Mouse (Mus musculus) heart, embryonic 16.5 days (tissue): Measurements from ENCODE around the gene Pnpla1. TPM values are rescaled to one million over a fixed set of nuclear protein-coding genes. Genes with fewer than 3 reads are reported as not detected.
A peak's percentile ranks its signal among the peaks of the same experiment; 100 is the strongest.
"Not testable (repeated sequence)": the region's sequence is repeated elsewhere in the genome, so short reads cannot be mapped to it uniquely, and the experiment has no call there.

ENCODE experiments used
- ATAC-seq: fragments of 200-750 bp; cut with Nextera tagmentation; replicated peaks from 2 replicates; pipeline ENCODE4 v1.8.0; 2017; ENCODE audit warnings: moderate number of reproducible peaks; ENCODE audit not compliant: insufficient read depth, low FRiP score; ENCODE audit errors: extremely low read depth
- H3K27ac ChIP-seq: fragments of 300-500 bp; sonication (generic); 2 replicates; pipeline ENCODE4 v1.5.1; 2014; ENCODE audit warnings: mild to moderate bottlenecking, low read length, control low read depth, moderate library complexity
- H3K27me3 ChIP-seq: fragments of 300-500 bp; sonication (generic); 2 replicates; pipeline ENCODE4 v1.6.1; 2014; ENCODE audit warnings: low read length, mixed read lengths; ENCODE audit not compliant: control insufficient read depth, insufficient read depth
- H3K36me3 ChIP-seq: fragments of 300-500 bp; sonication (generic); 2 replicates; pipeline ENCODE4 v1.6.1; 2014; ENCODE audit not compliant: control insufficient read depth, insufficient read depth
- H3K4me1 ChIP-seq: fragments of 300-500 bp; sonication (generic); 2 replicates; pipeline ENCODE4 v1.6.1; 2014; ENCODE audit warnings: low read length, mixed read lengths; ENCODE audit not compliant: control insufficient read depth, insufficient read depth
- H3K4me2 ChIP-seq: fragments of 300-500 bp; sonication (generic); 2 replicates; pipeline ENCODE4 v1.6.1; 2014; ENCODE audit warnings: low read depth, mild to moderate bottlenecking, control low read depth, low read length
- H3K4me3 ChIP-seq: fragments of 300-500 bp; sonication (generic); 2 replicates; pipeline ENCODE4 v1.5.1; 2014; ENCODE audit warnings: mild to moderate bottlenecking, control low read depth, low read length
- H3K9ac ChIP-seq: fragments of 300-500 bp; sonication (generic); 2 replicates; pipeline ENCODE4 v1.6.1; 2014; ENCODE audit warnings: low read length, control low read depth
- H3K9me3 ChIP-seq: fragments of 300-500 bp; sonication (generic); replicated peaks from 2 replicates; pipeline ENCODE4 v1.6.1; 2016; ENCODE audit warnings: low read length; ENCODE audit not compliant: control insufficient read depth
- WGBS: fragments of 180-500 bp; shearing (Covaris S2); extraction: QIAGEN DNeasy Blood & Tissue Kit; methylation state at CpG from one replicate; pipeline ENCODE4 v1.1.7; 2014; 5-methylcytosine and 5-hydroxymethylcytosine counted together
- polyA plus RNA-seq: library from polyadenylated mRNA; unstranded; fragments of >200 nt; fragmentation: Nextera tagmentation; extraction: Ambion mirVana; gene quantifications from 2 replicates; pipeline ENCODE4 v1.2.1, GENCODE M21; 2015

Gene Pnpla1
- 0.03 TPM in 1 of 2 replicates, not detected in the other for polyA plus RNA-seq

DNA sequence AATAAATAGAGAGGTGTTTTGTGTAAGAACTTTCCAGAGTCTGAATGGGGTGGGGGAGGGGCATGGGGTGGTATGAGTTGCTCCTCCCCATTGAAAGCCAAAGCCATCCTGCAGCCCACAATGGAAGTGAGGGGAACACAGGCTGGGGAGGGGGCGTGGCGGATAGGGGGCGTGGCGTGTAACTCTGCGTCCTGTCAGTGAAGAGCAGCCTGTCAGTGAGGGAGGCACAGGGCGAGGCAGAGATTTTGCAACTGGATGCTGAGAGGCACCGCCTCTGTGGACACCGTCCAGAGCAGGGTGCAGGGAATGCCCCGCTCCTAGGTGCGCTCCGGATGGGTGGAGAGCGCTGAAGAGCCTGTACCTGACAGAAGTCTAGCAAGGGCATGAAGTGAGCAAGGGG, at the start of gene Pnpla1:
Pnpla1 (plus strand) TSS at position 207 of the 400 bp plus-strand sequence.
- no peak for ATAC-seq

DNA sequence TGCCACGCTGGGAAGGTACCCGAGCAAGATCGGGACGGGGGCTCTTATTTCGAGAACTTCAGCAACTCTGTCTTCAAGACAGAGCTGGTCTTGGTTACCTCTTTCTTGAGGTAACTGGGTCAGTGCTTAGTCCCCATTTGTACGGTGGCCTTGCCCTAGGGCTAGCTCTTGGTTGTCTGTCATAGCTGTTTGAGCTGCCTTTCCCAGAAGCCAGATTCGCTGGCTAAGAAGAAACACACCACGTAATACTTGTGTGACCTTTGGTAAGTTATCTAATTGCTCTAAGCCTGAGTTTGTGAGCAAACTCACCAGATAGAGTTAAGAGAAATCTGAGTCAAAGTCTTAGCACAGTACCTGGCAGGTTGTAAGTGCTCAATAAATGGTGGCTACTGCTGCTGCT, 49.5 kb upstream of the Pnpla1 start:
- H3K4me2 ChIP-seq: no peak overlapping the region
- no peaks in the 10 kb centered on the region for H3K27me3 ChIP-seq
- H3K4me1 ChIP-seq: peaks cover 3% of the 10 kb centered on the region; the same call in 1 of the 2 replicates
- 95% methylated on average over 8 of the region's 8 CpGs for WGBS
- H3K27ac ChIP-seq: no peak overlapping the region
- no peak for ATAC-seq
- H3K4me3 ChIP-seq: no peak overlapping the region
- no peaks in the 10 kb centered on the region for H3K9me3 ChIP-seq
- no peak overlapping the region for H3K9ac ChIP-seq
- peaks cover 47% of the 10 kb centered on the region for H3K36me3 ChIP-seq

More for the DNA sequence above, at the start of gene Pnpla1:
- Histone ChIP-seq H3K9ac (no peak within 1 kb of the TSS), H3K27me3 (no peaks in the 10 kb centered on the region), H3K36me3 (no peaks in the 10 kb centered on the region), H3K27ac (no peak within 1 kb of the TSS), H3K9me3 (peaks cover 14% of the 10 kb centered on the region), H3K4me1 (no peaks in the 10 kb centered on the region), H3K4me3 (no peak within 1 kb of the TSS), H3K4me2 (no peak within 1 kb of the TSS)
- 30% methylated on average over 12 of the region's 12 CpGs for WGBS

DNA sequence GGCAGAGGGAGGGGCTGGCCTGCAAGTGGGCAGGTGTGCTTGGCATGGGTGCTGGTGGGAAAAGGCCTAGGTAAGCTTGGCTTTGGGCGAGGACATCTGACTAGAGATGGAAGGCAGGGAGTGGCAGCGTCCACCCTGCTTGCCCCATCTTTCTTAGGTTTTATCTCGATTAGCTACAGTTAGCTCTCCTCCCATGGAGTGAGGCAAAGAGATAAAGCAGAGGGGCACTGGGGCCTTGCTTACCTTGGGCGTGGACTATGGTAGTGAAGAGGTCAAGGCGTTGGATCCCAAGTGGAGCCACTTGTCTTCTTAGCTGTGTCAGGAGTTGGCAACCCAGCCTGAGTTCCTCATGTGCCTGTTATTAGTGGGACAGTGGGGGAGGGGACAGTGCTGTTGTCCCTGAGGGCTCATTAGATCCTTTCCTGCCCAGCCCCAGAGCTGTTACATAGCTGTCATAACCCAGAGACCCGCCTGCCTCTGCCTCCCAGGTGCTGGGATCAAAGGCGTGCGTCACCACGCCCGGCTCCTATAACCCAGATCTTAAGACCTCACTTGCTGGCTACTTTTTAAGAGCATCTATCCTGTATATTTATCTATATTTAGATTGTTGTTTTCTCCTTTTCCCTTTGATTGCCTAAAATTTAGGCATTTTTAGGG, 48.9 kb upstream of the Pnpla1 start:
- H3K4me2 ChIP-seq: no peak overlapping the region
- H3K4me3 ChIP-seq: no peak overlapping the region
- no peaks in the 10 kb centered on the region for H3K27me3 ChIP-seq
- H3K9me3 ChIP-seq: no peaks in the 10 kb centered on the region
- 0 out of 2 replicates have a peak, but pooled peaks cover 3% of the 10 kb centered on the region for H3K4me1 ChIP-seq
- peaks cover 50% of the 10 kb centered on the region for H3K36me3 ChIP-seq
- ATAC-seq: no peak
- no peak overlapping the region for H3K9ac ChIP-seq
- H3K27ac ChIP-seq: no peak overlapping the region
- 85% methylated on average over 10 of the region's 10 CpGs for WGBS

DNA sequence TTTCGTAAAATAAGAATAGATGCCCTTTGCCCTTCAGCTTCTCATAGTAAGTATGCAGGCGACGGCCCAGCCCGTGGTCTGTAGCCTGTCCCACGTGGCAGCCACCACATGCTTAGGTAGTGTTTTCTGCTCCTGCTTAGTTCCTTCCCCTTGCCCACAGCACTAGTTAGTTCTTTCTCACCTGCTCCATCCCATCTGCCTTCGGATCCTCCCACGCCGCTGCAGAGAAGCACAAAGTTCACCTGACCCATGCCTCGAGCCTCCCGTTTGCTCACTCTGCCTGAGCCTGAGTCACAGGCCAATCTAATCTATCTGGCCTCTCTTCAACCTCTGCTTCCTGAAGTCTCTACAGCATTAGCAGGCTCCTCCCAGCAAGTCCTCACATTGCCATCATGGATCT, 45.9 kb upstream of the Pnpla1 start:
- Histone ChIP-seq H3K27ac (no peak overlapping the region), H3K4me1 (peaks cover 20% of the 10 kb centered on the region), H3K36me3 (peaks cover 43% of the 10 kb centered on the region), H3K27me3 (no peaks in the 10 kb centered on the region), H3K9ac (no peak overlapping the region), H3K4me3 (no peak overlapping the region), H3K4me2 (no peak overlapping the region), H3K9me3 (no peaks in the 10 kb centered on the region)
- ATAC-seq: no peak
- WGBS: 89% methylated on average over 10 of the region's 10 CpGs

DNA sequence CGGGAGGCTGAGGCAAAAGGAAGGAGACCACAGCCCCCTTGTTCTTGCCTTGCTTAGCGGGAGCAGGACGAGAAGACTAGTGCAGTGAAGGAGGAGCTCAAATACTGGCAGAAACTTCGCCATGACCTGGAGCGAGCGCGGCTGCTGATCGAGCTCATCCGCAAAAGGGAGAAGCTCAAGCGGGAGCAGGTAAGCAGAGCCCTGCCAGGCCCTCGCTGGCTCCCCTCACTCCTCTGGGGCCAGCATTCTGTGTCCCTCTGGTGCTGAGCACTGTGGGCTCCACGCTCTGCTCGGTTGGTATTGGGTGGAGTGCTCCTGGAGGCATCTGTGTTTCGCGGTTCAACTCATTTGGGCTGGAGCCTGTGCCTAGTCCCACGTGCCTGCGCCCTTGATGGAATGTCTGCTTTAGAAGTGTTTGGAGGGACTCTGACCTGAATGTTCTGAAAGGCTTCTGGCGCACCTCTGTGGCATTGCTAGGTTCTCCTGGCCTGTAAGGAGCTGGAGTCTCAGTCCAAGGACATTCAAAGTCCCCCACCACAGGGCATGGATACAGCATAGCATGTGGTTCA, 43.6 kb upstream of the Pnpla1 start:
- ATAC-seq: no peak; the same call in 1 of the 2 replicates
- Histone ChIP-seq H3K4me2 (no peak overlapping the region), H3K9ac (no peak overlapping the region), H3K36me3 (peaks cover 51% of the 10 kb centered on the region), H3K27ac (peak overlapping the region; percentile 81), H3K27me3 (no peaks in the 10 kb centered on the region), H3K9me3 (no peaks in the 10 kb centered on the region), H3K4me1 (peaks cover 16% of the 10 kb centered on the region), H3K4me3 (no peak overlapping the region)
- 84% methylated on average over 18 of the region's 18 CpGs for WGBS

DNA sequence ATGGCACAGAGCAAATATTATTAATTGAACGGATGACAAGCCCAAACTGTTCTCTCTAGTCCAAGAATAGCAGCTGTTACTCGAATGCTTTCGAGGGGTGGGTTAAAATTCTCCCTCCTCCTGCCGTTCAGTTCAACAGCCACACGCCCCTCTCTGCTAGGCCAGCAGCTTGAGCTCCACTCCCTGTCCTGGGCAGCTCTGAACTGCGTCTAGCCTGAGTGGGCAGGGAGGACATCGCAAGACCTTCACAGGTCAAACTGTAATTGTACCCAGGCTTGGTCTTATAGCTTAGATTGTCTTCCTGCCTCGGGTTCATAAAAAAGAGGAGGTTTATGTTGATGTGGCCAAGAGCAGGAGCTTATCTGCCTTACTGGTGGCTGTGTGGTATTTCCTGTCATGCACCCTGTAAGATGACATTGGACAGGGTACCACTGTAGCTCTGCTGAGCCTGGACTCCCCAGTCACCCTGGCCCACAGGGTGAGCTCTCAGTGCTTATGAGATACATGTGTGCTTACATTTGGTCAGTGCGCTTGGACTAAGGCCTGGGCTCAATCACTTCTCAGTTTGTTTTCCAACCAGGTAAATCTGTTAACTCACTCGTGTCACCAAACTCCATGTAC, 42.7 kb upstream of the Pnpla1 start:
- H3K4me2 ChIP-seq: no peak overlapping the region
- H3K4me3 ChIP-seq: no peak overlapping the region
- H3K27ac ChIP-seq: peak overlapping the region; percentile 81
- no peaks in the 10 kb centered on the region for H3K9me3 ChIP-seq
- H3K4me1 ChIP-seq: peaks cover 16% of the 10 kb centered on the region
- H3K27me3 ChIP-seq: no peaks in the 10 kb centered on the region
- H3K36me3 ChIP-seq: peaks cover 48% of the 10 kb centered on the region
- ATAC-seq: peak; percentile 52; the same call in 1 of the 2 replicates
- WGBS: 32% methylated on average over 10 of the region's 10 CpGs
- no peak overlapping the region for H3K9ac ChIP-seq

DNA sequence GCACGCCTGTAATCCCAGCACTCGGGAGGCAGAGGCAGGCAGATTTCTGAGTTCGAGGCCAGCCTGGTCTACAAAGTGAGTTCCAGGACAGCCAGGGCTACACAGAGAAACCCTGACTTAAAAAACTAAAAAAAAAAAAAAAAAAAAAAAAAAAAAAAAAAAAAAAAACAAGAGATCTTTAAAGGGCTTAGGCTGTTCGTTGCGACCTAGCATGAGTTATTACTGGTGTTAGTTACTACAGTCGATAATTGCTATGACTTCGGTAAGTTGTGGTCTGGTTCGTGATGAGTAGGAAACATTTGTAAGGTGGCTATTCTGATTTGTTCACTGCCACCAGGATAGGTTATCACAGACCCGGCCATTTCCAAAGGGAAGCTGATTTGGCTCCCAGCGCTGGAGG, 41.9 kb upstream of the Pnpla1 start:
- not testable (repeated sequence) for H3K27ac ChIP-seq, ATAC-seq, H3K9ac ChIP-seq, H3K4me2 ChIP-seq, H3K9me3 ChIP-seq, H3K4me3 ChIP-seq, H3K27me3 ChIP-seq
- 91% methylated on average over 10 of the region's 10 CpGs for WGBS
- peaks cover 16% of the 10 kb centered on the region for H3K4me1 ChIP-seq
- peaks cover 45% of the 10 kb centered on the region for H3K36me3 ChIP-seq

DNA sequence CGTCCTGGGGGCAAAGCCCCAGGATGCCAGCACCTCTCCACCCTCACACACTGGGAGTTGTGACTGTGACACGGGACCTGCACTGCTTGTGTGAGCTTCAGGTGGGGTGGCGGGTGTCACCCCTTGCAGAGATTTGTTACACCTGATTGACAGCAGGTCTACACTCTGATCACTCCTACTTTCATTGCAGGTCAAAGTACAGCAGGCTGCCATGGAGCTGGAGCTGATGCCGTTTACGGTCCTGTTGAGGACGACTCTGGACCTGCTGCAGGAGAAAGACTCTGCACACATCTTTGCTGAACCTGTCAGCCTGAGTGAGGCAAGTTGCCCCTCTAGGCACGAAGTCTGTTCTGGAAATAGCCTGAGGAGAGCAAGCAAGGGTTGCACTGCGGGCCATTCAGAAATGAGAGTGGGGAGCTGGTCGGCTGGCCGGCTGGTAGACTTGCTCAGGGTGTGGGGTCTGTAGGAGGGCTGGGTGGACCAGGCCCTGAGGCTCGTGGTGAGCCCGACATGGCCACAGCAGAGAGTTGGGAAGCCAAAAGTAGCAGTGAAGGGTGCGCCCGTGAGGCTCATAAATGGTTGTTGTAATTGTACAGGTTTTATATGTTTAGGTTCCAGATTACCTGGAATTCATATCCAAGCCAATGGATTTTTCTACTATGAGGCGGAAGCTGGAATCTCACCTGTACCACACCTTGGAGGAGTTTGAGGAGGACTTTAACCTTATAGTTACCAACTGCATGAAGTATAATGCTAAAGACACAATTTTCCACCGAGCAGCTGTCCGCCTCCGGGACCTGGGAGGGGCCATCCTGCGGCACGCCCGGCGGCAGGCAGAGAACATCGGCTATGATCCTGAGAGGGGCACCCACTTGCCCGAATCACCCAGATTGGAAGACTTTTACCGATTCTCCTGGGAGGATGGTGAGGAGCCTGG, 41.1 kb upstream of the Pnpla1 start:
- no peak overlapping the region for H3K27ac ChIP-seq
- H3K9ac ChIP-seq: no peak overlapping the region
- no peaks in the 10 kb centered on the region for H3K27me3 ChIP-seq
- H3K36me3 ChIP-seq: peaks cover 53% of the 10 kb centered on the region
- H3K9me3 ChIP-seq: no peaks in the 10 kb centered on the region
- H3K4me2 ChIP-seq: no peak overlapping the region
- H3K4me3 ChIP-seq: no peak overlapping the region
- WGBS: 93% methylated on average over 25 of the region's 25 CpGs
- peaks cover 16% of the 10 kb centered on the region for H3K4me1 ChIP-seq
- ATAC-seq: no peak
